Mouse (Mus musculus): ENCODE results near the gene Nt5e. TPM values are rescaled to one million over a fixed set of nuclear protein-coding genes. Genes with fewer than 3 reads are reported as not detected.

Nt5e gene
- polyA plus RNA-seq, 1 experiment from 2014 or later = 3.3 TPM

GRCm38 (mm10) chr9:88335839-88336238 lies 8.8 kb downstream of the Nt5e start:
- Histone ChIP-seq H3K9me3 (ENCODE audit: control insufficient read depth, low read length) (no peaks in the 10 kb centered on the region), H3K27me3 (ENCODE audit: control insufficient read depth, insufficient read depth, low read depth, low read length) (no peaks in the 10 kb centered on the region; the same call in 1 of the 2 replicates), H3K9ac (ENCODE audit: low read length) (no peak overlapping the region), H3K4me3 (ENCODE audit: low read length) (no peak overlapping the region), H3K4me2 (ENCODE audit: low read depth, low read length) (no peak overlapping the region), H3K36me3 (ENCODE audit: control insufficient read depth, insufficient read depth, low read length) (no peaks in the 10 kb centered on the region), H3K27ac (ENCODE audit: low read length) (no peak overlapping the region), H3K4me1 (replicated peaks; ENCODE audit: control insufficient read depth, insufficient read depth, low read length) (no peaks in the 10 kb centered on the region)
- no peak for ATAC-seq (ENCODE audit: low read depth)
- 38% methylated on average over 1 of the region's 2 CpGs for WGBS

- Histone ChIP-seq H3K4me2 (ENCODE audit: low read depth, low read length) (no peak overlapping the region), H3K27me3 (ENCODE audit: control insufficient read depth, insufficient read depth, low read depth, low read length) (no peaks in the 10 kb centered on the region), H3K36me3 (ENCODE audit: control insufficient read depth, insufficient read depth, low read length) (no peaks in the 10 kb centered on the region), H3K27ac (ENCODE audit: low read length) (no peak overlapping the region), H3K4me1 (replicated peaks; ENCODE audit: control insufficient read depth, insufficient read depth, low read length) (no peaks in the 10 kb centered on the region), H3K4me3 (ENCODE audit: low read length) (no peak overlapping the region), H3K9me3 (ENCODE audit: control insufficient read depth, low read length) (no peaks in the 10 kb centered on the region), H3K9ac (ENCODE audit: low read length) (no peak overlapping the region)
- 83% methylated on average over 3 of the region's 3 CpGs for WGBS
- no peak for ATAC-seq (ENCODE audit: low read depth)
Observed at GRCm38 (mm10) chr9:88340819-88341218, 13.8 kb downstream of the Nt5e start.

GRCm38 (mm10) chr9:88342241-88342640 lies 15.2 kb downstream of the Nt5e start:
- Histone ChIP-seq H3K36me3 (ENCODE audit: control insufficient read depth, insufficient read depth, low read length) (no peaks in the 10 kb centered on the region), H3K27ac (ENCODE audit: low read length) (no peak overlapping the region), H3K27me3 (ENCODE audit: control insufficient read depth, insufficient read depth, low read depth, low read length) (no peaks in the 10 kb centered on the region), H3K4me2 (ENCODE audit: low read depth, low read length) (no peak overlapping the region), H3K9ac (ENCODE audit: low read length) (no peak overlapping the region), H3K9me3 (ENCODE audit: control insufficient read depth, low read length) (no peaks in the 10 kb centered on the region), H3K4me1 (replicated peaks; ENCODE audit: control insufficient read depth, insufficient read depth, low read length) (no peaks in the 10 kb centered on the region), H3K4me3 (ENCODE audit: low read length) (no peak overlapping the region)
- 77% methylated on average over 7 of the region's 7 CpGs for WGBS
- ATAC-seq (ENCODE audit: low read depth) = no peak

- no peaks in the 10 kb centered on the region for H3K9me3 ChIP-seq (ENCODE audit: control insufficient read depth, low read length)
- no peak for ATAC-seq (ENCODE audit: low read depth)
- no peaks in the 10 kb centered on the region for H3K27me3 ChIP-seq (ENCODE audit: control insufficient read depth, insufficient read depth, low read depth, low read length)
- H3K4me1 ChIP-seq (replicated peaks; ENCODE audit: control insufficient read depth, insufficient read depth, low read length) = no peaks in the 10 kb centered on the region
- H3K4me3 ChIP-seq (ENCODE audit: low read length) = no peak overlapping the region
- no peak overlapping the region for H3K27ac ChIP-seq (ENCODE audit: low read length)
- no peak overlapping the region for H3K4me2 ChIP-seq (ENCODE audit: low read depth, low read length)
- no peaks in the 10 kb centered on the region for H3K36me3 ChIP-seq (ENCODE audit: control insufficient read depth, insufficient read depth, low read length)
- no peak overlapping the region for H3K9ac ChIP-seq (ENCODE audit: low read length)
- WGBS = 62% methylated on average over 3 of the region's 3 CpGs
Observed at GRCm38 (mm10) chr9:88342701-88343100, 15.7 kb downstream of the Nt5e start.

- Histone ChIP-seq H3K4me3 (ENCODE audit: low read length) (no peak overlapping the region), H3K36me3 (ENCODE audit: control insufficient read depth, insufficient read depth, low read length) (no peaks in the 10 kb centered on the region), H3K27me3 (ENCODE audit: control insufficient read depth, insufficient read depth, low read depth, low read length) (no peaks in the 10 kb centered on the region), H3K9ac (ENCODE audit: low read length) (no peak overlapping the region), H3K27ac (ENCODE audit: low read length) (no peak overlapping the region), H3K4me2 (ENCODE audit: low read depth, low read length) (no peak overlapping the region), H3K9me3 (ENCODE audit: control insufficient read depth, low read length) (no peaks in the 10 kb centered on the region), H3K4me1 (replicated peaks; ENCODE audit: control insufficient read depth, insufficient read depth, low read length) (no peaks in the 10 kb centered on the region)
- 91% methylated on average over 2 of the region's 2 CpGs for WGBS
- ATAC-seq (ENCODE audit: low read depth) = no peak
Observed at GRCm38 (mm10) chr9:88344424-88344823, 17.4 kb downstream of the Nt5e start.

GRCm38 (mm10) chr9:88346857-88347256 lies 19.9 kb downstream of the Nt5e start:
- 51% methylated on average over 5 of the region's 5 CpGs for WGBS
- no peak overlapping the region for H3K9ac ChIP-seq (ENCODE audit: low read length)
- H3K9me3 ChIP-seq (ENCODE audit: control insufficient read depth, low read length) = no peaks in the 10 kb centered on the region
- H3K4me1 ChIP-seq (replicated peaks; ENCODE audit: control insufficient read depth, insufficient read depth, low read length) = no peaks in the 10 kb centered on the region; the same call in 1 of the 2 replicates
- H3K36me3 ChIP-seq (ENCODE audit: control insufficient read depth, insufficient read depth, low read length) = no peaks in the 10 kb centered on the region
- no peak overlapping the region for H3K4me3 ChIP-seq (ENCODE audit: low read length)
- no peak overlapping the region for H3K4me2 ChIP-seq (ENCODE audit: low read depth, low read length)
- ATAC-seq (ENCODE audit: low read depth) = no peak
- no peaks in the 10 kb centered on the region for H3K27me3 ChIP-seq (ENCODE audit: control insufficient read depth, insufficient read depth, low read depth, low read length)
- no peak overlapping the region for H3K27ac ChIP-seq (ENCODE audit: low read length)

- no peak for ATAC-seq (ENCODE audit: low read depth)
- Histone ChIP-seq H3K27ac (ENCODE audit: low read length) (no peak overlapping the region), H3K9me3 (ENCODE audit: control insufficient read depth, low read length) (no peaks in the 10 kb centered on the region), H3K4me2 (ENCODE audit: low read depth, low read length) (no peak overlapping the region), H3K4me1 (replicated peaks; ENCODE audit: control insufficient read depth, insufficient read depth, low read length) (no peaks in the 10 kb centered on the region; the same call in 1 of the 2 replicates), H3K36me3 (ENCODE audit: control insufficient read depth, insufficient read depth, low read length) (no peaks in the 10 kb centered on the region), H3K9ac (ENCODE audit: low read length) (no peak overlapping the region), H3K4me3 (ENCODE audit: low read length) (no peak overlapping the region), H3K27me3 (ENCODE audit: control insufficient read depth, insufficient read depth, low read depth, low read length) (no peaks in the 10 kb centered on the region)
- 74% methylated on average over 6 of the region's 6 CpGs for WGBS
Observed at GRCm38 (mm10) chr9:88348623-88349022, 21.6 kb downstream of the Nt5e start.

- H3K9me3 ChIP-seq (ENCODE audit: control insufficient read depth, low read length) = no peaks in the 10 kb centered on the region
- 68% methylated on average over 1 of the region's 1 CpGs for WGBS
- H3K9ac ChIP-seq (ENCODE audit: low read length) = no peak overlapping the region
- no peaks in the 10 kb centered on the region; the same call in 1 of the 2 replicates for H3K4me1 ChIP-seq (replicated peaks; ENCODE audit: control insufficient read depth, insufficient read depth, low read length)
- no peak; the same call in 1 of the 2 replicates for ATAC-seq (ENCODE audit: low read depth)
- no peak overlapping the region for H3K27ac ChIP-seq (ENCODE audit: low read length)
- H3K27me3 ChIP-seq (ENCODE audit: control insufficient read depth, insufficient read depth, low read depth, low read length) = no peaks in the 10 kb centered on the region
- no peaks in the 10 kb centered on the region for H3K36me3 ChIP-seq (ENCODE audit: control insufficient read depth, insufficient read depth, low read length)
- H3K4me2 ChIP-seq (ENCODE audit: low read depth, low read length) = no peak overlapping the region
- H3K4me3 ChIP-seq (ENCODE audit: low read length) = no peak overlapping the region
Observed at GRCm38 (mm10) chr9:88350317-88350716, 23.3 kb downstream of the Nt5e start.

- Histone ChIP-seq H3K36me3 (ENCODE audit: control insufficient read depth, insufficient read depth, low read length) (no peaks in the 10 kb centered on the region), H3K9ac (ENCODE audit: low read length) (no peak overlapping the region), H3K4me2 (ENCODE audit: low read depth, low read length) (no peak overlapping the region), H3K27ac (ENCODE audit: low read length) (no peak overlapping the region; the same call in 1 of the 2 replicates), H3K4me1 (replicated peaks; ENCODE audit: control insufficient read depth, insufficient read depth, low read length) (no peaks in the 10 kb centered on the region; the same call in 1 of the 2 replicates), H3K4me3 (ENCODE audit: low read length) (no peak overlapping the region), H3K27me3 (ENCODE audit: control insufficient read depth, insufficient read depth, low read depth, low read length) (no peaks in the 10 kb centered on the region), H3K9me3 (ENCODE audit: control insufficient read depth, low read length) (no peaks in the 10 kb centered on the region)
- 26% methylated on average over 3 of the region's 3 CpGs for WGBS
- ATAC-seq (ENCODE audit: low read depth) = no peak; the same call in 1 of the 2 replicates
Observed at GRCm38 (mm10) chr9:88351163-88351562, 24.2 kb downstream of the Nt5e start.

- H3K4me1 ChIP-seq (replicated peaks; ENCODE audit: control insufficient read depth, insufficient read depth, low read length) = no peaks in the 10 kb centered on the region; the same call in 1 of the 2 replicates
- H3K27ac ChIP-seq (ENCODE audit: low read length) = no peak overlapping the region
- no peak overlapping the region for H3K4me2 ChIP-seq (ENCODE audit: low read depth, low read length)
- no peak overlapping the region for H3K4me3 ChIP-seq (ENCODE audit: low read length)
- WGBS = 70% methylated on average over 6 of the region's 6 CpGs
- H3K9ac ChIP-seq (ENCODE audit: low read length) = no peak overlapping the region
- no peaks in the 10 kb centered on the region for H3K36me3 ChIP-seq (ENCODE audit: control insufficient read depth, insufficient read depth, low read length)
- no peak for ATAC-seq (ENCODE audit: low read depth)
- H3K9me3 ChIP-seq (ENCODE audit: control insufficient read depth, low read length) = no peaks in the 10 kb centered on the region
- H3K27me3 ChIP-seq (ENCODE audit: control insufficient read depth, insufficient read depth, low read depth, low read length) = no peaks in the 10 kb centered on the region
Observed at GRCm38 (mm10) chr9:88352741-88353140, 25.7 kb downstream of the Nt5e start.

Data from lung, embryonic 16.5 days (tissue).